Mouse (Mus musculus) embryonic facial prominence, embryonic 12.5 days (tissue): ENCODE results near the gene Ebi3. TPM values are rescaled to one million over a fixed set of nuclear protein-coding genes. Genes with fewer than 3 reads are reported as not detected.

ENCODE experiments used
- ATAC-seq: fragments of 200-750 bp; cut with Nextera tagmentation; 2 replicates; pipeline ENCODE4 v1.8.0; 2017; ENCODE audit not compliant: insufficient number of reproducible peaks, insufficient read depth, low FRiP score, low TSS enrichment
- H3K27ac ChIP-seq: fragments of 300-500 bp; sonication (generic); 2 replicates; pipeline ENCODE4 v1.5.1; 2016; ENCODE audit warnings: mild to moderate bottlenecking
- H3K27me3 ChIP-seq: fragments of 300-500 bp; sonication (generic); 2 replicates; pipeline ENCODE4 v1.6.1; 2016; ENCODE audit warnings: mild to moderate bottlenecking, moderate library complexity
- H3K36me3 ChIP-seq: fragments of 300-500 bp; sonication (generic); 2 replicates; pipeline ENCODE4 v1.6.1; 2016; ENCODE audit warnings: mild to moderate bottlenecking
- H3K4me1 ChIP-seq: fragments of 300-500 bp; sonication (generic); 2 replicates; pipeline ENCODE4 v1.6.1; 2016
- H3K4me2 ChIP-seq: fragments of 300-500 bp; sonication (generic); replicated peaks from 2 replicates; pipeline ENCODE4 v1.6.1; 2016; ENCODE audit warnings: mild to moderate bottlenecking, moderate library complexity
- H3K4me3 ChIP-seq: fragments of 300-500 bp; sonication (generic); 2 replicates; pipeline ENCODE4 v1.5.1; 2016; ENCODE audit warnings: mild to moderate bottlenecking
- H3K9ac ChIP-seq: fragments of 300-500 bp; sonication (generic); 2 replicates; pipeline ENCODE4 v1.6.1; 2016; ENCODE audit warnings: mild to moderate bottlenecking, moderate library complexity
- H3K9me3 ChIP-seq: fragments of 300-500 bp; sonication (generic); 2 replicates; pipeline ENCODE4 v1.6.1; 2016; ENCODE audit warnings: mild to moderate bottlenecking, moderate library complexity
- WGBS: fragments of 180-500 bp; shearing (Covaris S2); methylation state at CpG from one replicate; pipeline ENCODE4 v1.1.7; 2016; 5-methylcytosine and 5-hydroxymethylcytosine counted together
- polyA plus RNA-seq: library from polyadenylated mRNA; unstranded; fragments of >200 nt; fragmentation: Nextera tagmentation; extraction: Ambion mirVana; gene quantifications from 2 replicates; pipeline ENCODE4 v1.2.1, GENCODE M21; 2016

Ebi3 gene
- polyA plus RNA-seq, 1 experiment from 2014 or later: 1.6 TPM

DNA sequence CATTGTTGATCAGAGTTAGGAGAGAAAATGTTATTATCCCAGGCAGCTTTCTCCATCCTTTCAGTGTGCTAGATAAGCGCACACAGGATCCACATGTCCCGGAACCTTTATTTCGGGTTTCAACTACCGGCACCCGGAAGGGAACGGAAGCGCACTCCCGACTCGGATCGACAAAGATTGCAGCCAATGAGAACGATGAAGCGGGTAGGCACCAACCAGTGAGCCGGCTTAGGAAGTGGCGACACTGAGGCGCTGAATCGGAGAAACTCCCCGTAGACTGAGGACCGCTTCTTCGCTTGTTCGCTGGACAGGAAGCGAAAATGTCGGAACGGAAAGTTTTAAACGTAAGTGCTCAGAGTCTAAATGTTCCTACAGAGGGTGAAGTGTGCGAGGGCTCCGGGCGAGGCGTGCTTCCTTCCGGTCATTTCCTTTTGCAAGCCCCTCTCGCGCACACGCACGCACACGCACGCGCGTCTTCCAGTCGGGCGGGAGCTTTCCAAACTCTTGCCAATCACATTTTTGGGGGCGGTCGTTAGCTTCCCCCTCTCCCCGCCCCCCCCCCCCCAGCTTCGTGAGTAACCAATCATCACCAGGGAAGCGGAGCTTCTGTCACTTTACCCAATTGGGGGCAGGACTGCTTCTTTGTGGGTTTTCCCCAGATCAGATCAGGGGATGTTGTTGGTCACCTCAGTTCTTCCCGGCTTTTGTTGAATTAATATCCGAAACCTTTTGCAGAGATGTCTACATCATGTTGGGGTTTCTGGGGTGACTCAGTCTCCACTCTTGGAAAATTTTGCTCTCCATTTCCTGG is 6.7 kb downstream of the Ebi3 start, which contains the start of gene Yju2:
Gene Yju2, plus strand, starts transcription at position 182 of the 811 bp plus-strand sequence.
- Histone ChIP-seq H3K36me3 (peaks cover 17% of the 10 kb centered on the region; the same call in 1 of the 2 replicates), H3K4me2 (peak within 1 kb of the TSS; percentile 74), H3K4me3 (peak within 1 kb of the TSS; percentile 41), H3K9ac (peak within 1 kb of the TSS; percentile 58), H3K27ac (peak within 1 kb of the TSS; percentile 92), H3K4me1 (peaks cover 21% of the 10 kb centered on the region), H3K9me3 (no peaks in the 10 kb centered on the region), H3K27me3 (peaks cover 10% of the 10 kb centered on the region)
- WGBS: under 1% methylated on average over 46 of the region's 46 CpGs
- ATAC-seq: peak; percentile 88

DNA sequence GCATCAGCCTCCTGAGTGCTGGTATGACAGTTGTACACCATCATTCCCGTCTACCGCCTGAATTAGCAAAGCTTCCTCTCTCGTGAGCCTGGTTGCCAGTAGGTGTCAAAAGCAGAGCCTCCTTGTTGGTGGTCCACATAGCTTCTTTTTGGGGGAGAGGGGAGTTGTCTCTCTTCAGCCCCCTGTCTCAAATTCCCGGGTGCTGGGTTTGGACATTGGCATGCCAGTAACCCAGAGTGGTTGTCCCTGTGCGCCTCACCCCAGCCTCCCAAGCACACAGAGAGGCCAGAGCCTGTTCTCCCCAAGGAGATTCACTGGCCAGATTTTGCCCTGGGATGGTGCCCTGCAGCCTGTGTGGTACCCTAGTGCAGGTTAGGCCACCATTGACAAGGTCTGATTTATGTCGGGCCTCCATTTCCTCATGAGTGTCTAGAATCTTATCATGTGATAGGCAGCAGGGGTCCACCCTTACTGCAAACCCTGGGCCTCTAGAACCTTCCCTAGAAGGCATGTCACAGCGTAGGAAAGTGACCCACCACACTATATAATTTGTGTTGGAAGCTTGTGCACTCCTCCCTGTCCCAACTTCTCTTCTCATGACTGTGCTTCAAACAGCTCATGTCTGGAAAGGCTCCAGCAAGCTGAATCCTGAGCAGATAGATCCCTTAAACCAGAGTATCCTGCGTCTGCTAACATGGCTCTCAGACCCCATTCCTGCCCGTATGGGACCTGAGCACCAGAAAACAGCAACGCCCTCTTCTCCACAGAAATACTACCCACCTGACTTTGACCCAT is 7.7 kb downstream of the Ebi3 start:
- Histone ChIP-seq H3K9me3 (no peaks in the 10 kb centered on the region), H3K4me3 (peak overlapping the region; percentile 41), H3K27me3 (peaks cover under 1% of the 10 kb centered on the region; the same call in 1 of the 2 replicates), H3K4me1 (peaks cover 21% of the 10 kb centered on the region), H3K36me3 (peaks cover 24% of the 10 kb centered on the region), H3K9ac (0 out of 2 replicates have a peak overlapping the region, but pooled peaks have one; percentile 12), H3K4me2 (peak overlapping the region; percentile 74), H3K27ac (peak overlapping the region; percentile 92)
- WGBS: 79% methylated on average over 10 of the region's 10 CpGs
- ATAC-seq: no peak

DNA sequence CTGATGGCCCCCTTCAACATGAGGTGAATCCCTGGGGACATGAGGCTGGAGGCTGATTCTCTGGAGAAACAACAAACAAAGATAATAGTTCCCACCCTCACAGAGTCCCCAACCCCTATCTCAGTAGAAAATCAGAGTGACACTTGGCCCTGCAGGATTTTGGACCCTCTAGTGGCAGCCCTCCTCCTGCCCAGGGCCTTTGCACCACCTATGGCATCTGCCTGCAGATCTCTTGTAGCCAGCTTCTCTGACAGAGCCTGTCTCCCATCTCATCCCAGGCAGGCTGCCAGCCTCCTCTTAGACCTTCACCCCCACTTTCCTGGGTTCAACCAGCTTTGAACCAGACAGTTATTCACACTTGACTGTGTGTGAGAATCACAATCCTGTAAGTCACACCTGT is 8.4 kb downstream of the Ebi3 start:
- peaks cover 28% of the 10 kb centered on the region for H3K36me3 ChIP-seq
- H3K4me1 ChIP-seq: peaks cover 21% of the 10 kb centered on the region
- no peak overlapping the region for H3K9ac ChIP-seq

DNA sequence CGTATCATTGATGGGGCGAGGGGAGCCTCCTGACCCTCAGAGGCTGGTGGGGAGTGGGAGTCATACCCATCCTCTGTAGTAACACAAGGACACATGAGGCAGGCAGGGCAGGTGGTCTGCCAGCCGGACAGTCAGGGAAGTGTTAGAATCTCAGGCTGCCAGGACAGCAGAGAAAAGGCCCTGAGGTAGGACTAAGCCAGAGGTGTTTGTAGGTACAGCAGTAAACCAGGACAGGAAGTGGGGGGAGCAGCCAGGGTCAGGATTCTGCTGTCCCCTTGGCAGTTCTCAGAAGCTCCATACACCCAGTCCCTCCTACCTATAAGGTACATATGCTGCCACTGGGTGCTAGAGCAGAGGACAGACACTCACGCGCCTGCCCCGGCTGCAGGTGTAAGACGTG is 9.2 kb downstream of the Ebi3 start:
- peaks cover 19% of the 10 kb centered on the region for H3K4me1 ChIP-seq
- H3K27me3 ChIP-seq: no peaks in the 10 kb centered on the region
- H3K36me3 ChIP-seq: peaks cover 35% of the 10 kb centered on the region
- no peak overlapping the region for H3K27ac ChIP-seq
- ATAC-seq: no peak
- no peaks in the 10 kb centered on the region for H3K9me3 ChIP-seq
- WGBS: 95% methylated on average over 7 of the region's 7 CpGs
- H3K4me3 ChIP-seq: no peak overlapping the region
- H3K4me2 ChIP-seq: no peak overlapping the region
- no peak overlapping the region for H3K9ac ChIP-seq

More for the DNA sequence above, 8.4 kb downstream of the Ebi3 start:
- no peak for ATAC-seq
- Histone ChIP-seq H3K27me3 (no peaks in the 10 kb centered on the region), H3K4me3 (no peak overlapping the region), H3K4me2 (no peak overlapping the region), H3K9me3 (no peaks in the 10 kb centered on the region), H3K27ac (no peak overlapping the region)

DNA sequence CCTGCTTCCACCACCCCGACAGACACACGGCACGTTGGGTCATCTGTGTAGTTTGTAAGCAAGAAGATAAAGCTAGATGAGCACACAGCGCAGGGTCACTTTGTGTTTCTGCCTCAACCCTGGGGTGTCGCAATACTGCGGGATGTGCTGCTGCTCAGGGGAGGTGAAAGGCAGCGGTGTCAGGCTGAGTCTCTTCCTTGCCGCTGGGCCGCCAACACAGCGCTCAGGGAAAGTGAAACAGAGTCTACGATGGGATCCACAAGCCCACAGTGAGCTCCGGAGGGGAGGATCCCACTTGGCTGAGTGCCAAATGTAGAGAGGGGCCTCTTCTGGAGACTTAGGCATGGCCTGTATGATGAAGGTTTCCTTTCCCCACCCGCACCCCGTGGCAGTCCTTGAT is 10.7 kb downstream of the Ebi3 start:
- Histone ChIP-seq H3K27me3 (no peaks in the 10 kb centered on the region), H3K4me2 (no peak overlapping the region), H3K27ac (no peak overlapping the region), H3K36me3 (peaks cover 46% of the 10 kb centered on the region), H3K4me3 (no peak overlapping the region), H3K4me1 (peaks cover 16% of the 10 kb centered on the region), H3K9me3 (no peaks in the 10 kb centered on the region), H3K9ac (no peak overlapping the region)
- no peak for ATAC-seq
- WGBS: 82% methylated on average over 14 of the region's 14 CpGs

DNA sequence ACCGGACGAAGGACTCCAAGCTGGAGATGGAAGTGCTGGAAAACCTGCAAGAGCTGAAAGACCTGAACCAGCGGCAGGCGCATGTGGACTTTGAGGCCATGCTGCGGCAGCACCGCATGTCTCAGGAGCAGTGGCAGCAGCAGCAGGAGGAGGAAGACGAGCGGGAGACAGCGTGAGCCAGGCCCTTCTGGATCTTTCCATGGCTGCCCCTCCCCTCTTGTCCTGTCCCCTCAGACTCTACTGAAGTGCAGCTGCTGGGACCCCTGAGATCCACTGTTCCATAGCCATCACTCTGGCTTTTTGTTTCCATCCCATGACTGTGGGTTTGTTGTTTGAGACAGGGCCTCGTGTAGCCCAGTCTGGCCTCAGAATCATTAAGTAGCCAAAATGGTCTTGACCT is 12.1 kb downstream of the Ebi3 start:
- ATAC-seq: no peak
- no peak overlapping the region for H3K27ac ChIP-seq
- WGBS: 90% methylated on average over 10 of the region's 10 CpGs
- peaks cover 17% of the 10 kb centered on the region for H3K4me1 ChIP-seq
- H3K9ac ChIP-seq: no peak overlapping the region
- H3K4me3 ChIP-seq: no peak overlapping the region
- H3K27me3 ChIP-seq: no peaks in the 10 kb centered on the region
- H3K9me3 ChIP-seq: no peaks in the 10 kb centered on the region
- peaks cover 46% of the 10 kb centered on the region for H3K36me3 ChIP-seq
- H3K4me2 ChIP-seq: no peak overlapping the region

DNA sequence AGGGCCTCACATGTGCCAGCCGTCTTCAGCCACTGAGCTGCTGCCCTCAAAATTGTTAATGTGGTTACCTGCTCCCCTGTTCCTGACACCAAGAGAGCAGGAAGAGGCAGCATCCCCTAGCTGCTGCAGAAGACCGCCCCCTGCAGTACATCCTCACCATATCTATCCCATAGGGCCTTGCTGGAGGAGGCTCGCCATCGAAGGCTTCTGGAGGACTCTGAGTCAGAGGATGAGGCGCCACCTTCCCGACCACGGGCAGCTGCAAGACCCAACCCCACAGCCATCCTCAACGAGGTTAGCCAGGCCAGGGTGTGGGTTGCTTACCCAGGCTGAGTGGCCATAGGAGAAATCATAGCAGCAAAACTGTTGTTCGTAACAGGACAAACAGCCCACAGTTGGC is 12.6 kb downstream of the Ebi3 start:
- no peak for ATAC-seq
- H3K9me3 ChIP-seq: no peaks in the 10 kb centered on the region
- 82% methylated on average over 9 of the region's 9 CpGs for WGBS
- peaks cover 46% of the 10 kb centered on the region for H3K36me3 ChIP-seq
- no peak overlapping the region for H3K4me2 ChIP-seq
- peaks cover 19% of the 10 kb centered on the region for H3K4me1 ChIP-seq
- H3K9ac ChIP-seq: no peak overlapping the region; the same call in 1 of the 2 replicates
- no peak overlapping the region for H3K4me3 ChIP-seq
- no peak overlapping the region for H3K27ac ChIP-seq
- H3K27me3 ChIP-seq: no peaks in the 10 kb centered on the region

DNA sequence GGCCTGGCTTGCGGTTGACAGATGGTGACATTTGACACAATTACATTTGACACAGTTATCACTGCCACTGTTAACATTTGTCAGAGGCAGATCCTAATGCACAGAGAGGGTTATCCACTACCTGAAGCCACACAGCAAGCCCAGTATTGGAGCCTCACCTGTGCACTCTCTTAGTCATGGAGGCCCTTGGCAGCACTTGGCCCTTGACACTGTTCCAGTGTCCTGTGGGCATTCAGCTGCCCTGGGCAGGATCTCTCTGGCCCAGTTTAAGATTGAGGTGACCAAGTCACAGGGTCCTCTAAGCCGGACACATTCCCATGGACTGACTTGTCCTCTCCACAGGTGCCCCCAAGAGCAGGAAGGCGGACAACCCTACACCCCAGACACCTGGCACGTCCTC is 14.7 kb downstream of the Ebi3 start:
- Histone ChIP-seq H3K4me1 (peaks cover 24% of the 10 kb centered on the region; the same call in 1 of the 2 replicates), H3K36me3 (peaks cover 40% of the 10 kb centered on the region), H3K27ac (no peak overlapping the region), H3K9ac (no peak overlapping the region), H3K4me2 (no peak overlapping the region), H3K9me3 (no peaks in the 10 kb centered on the region), H3K4me3 (no peak overlapping the region), H3K27me3 (0 out of 2 replicates have a peak, but pooled peaks cover 6% of the 10 kb centered on the region)
- WGBS: 90% methylated on average over 4 of the region's 4 CpGs
- ATAC-seq: no peak

DNA sequence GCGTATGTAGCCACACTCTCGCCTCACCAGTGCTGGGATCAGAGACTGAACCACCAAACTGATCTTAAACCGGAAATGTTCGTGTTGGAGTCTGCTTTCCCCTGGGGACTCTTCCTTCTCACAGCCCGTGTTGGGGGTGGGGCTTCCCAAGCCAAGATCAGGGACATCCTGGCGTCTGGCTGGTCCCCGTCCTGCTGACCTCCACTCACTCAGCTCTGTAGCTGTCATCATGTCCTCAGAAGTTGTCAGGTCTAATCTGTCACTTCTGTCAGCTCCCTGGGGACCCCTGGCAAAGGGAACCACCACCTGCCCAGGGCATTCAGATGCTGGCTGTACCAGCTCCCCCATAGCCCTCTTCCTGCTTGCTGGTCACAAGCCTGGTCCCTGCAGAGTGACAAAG is 15.8 kb downstream of the Ebi3 start:
- Histone ChIP-seq H3K4me3 (no peak overlapping the region), H3K4me2 (no peak overlapping the region), H3K4me1 (peaks cover 21% of the 10 kb centered on the region; the same call in 1 of the 2 replicates), H3K9me3 (no peaks in the 10 kb centered on the region), H3K36me3 (peaks cover 33% of the 10 kb centered on the region), H3K27me3 (0 out of 2 replicates have a peak, but pooled peaks cover 6% of the 10 kb centered on the region), H3K9ac (no peak overlapping the region; the same call in 1 of the 2 replicates), H3K27ac (no peak overlapping the region)
- 56% methylated on average over 7 of the region's 7 CpGs for WGBS
- no peak for ATAC-seq

DNA sequence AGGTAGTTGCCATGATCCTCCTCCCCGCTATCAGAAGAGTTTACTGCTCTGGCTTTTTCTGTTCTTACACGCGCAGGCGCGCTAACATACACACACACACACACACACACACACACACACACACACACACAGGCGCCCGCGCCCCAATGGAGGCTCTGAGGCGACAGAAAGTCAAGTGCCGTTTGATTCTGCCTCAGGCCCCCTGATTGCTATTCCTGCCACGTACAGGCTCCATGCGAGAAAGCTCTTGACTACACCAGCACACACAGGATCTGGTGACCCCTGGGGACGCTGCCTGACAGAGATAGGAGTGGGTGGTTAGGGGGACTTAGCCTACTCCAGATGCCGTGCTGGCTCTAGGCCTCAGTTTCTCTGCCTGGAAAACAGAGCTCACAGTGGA is 17.1 kb downstream of the Ebi3 start:
- H3K4me3 ChIP-seq: peak overlapping the region; percentile 53; the same call in 1 of the 2 replicates
- H3K27ac ChIP-seq: no peak overlapping the region
- WGBS: 44% methylated on average over 14 of the region's 14 CpGs
- no peaks in the 10 kb centered on the region for H3K9me3 ChIP-seq
- peaks cover 31% of the 10 kb centered on the region for H3K36me3 ChIP-seq
- 0 out of 2 replicates have a peak, but pooled peaks cover 6% of the 10 kb centered on the region for H3K27me3 ChIP-seq
- H3K4me2 ChIP-seq: peak overlapping the region; percentile 68; the same call in 1 of the 2 replicates
- H3K4me1 ChIP-seq: peaks cover 21% of the 10 kb centered on the region; the same call in 1 of the 2 replicates
- H3K9ac ChIP-seq: no peak overlapping the region
- no peak for ATAC-seq

DNA sequence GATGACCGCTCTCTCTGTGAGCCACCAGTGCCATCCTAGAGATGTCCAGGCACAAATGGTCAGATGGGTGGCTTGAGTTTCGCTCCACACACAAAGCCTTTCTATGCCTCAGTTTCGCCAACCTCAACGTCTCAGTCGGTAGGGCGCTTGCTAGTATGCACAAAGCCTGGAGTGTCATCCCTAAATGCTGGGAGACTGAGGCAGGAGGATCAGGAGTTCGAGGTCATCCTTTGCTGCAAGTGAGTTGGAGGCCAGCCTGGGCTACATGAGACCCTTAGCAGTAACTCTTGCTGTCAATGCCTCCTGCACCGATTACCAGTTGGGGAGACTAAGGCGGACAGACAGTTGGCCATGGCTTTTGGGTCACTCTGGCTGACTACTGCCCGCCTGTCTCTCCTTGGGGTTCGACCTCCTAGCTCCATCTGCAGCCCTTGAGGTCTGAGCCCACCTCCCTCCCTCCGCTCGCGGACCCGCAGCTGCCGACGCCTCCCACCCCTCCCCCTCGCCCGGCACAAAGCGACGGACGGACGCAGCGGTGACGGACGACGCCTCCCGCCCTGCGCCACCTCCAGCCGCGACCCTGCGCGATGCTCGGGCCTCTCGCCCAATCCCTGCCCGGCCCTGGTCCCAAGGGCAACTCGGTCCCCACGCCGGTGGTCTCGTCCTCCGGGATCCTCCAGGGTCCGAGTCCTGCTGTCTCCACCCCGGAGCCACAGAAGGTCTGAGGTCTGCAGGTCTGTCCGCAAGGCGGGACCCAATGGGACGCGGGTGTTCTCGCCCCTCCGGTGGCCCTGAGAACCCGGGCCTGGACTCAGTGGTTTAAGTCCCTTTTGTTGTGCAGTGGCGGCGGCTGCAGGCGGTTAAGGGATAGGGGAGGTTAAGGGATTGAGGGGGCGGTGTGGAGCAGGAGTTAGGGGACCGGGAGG is 17.8 kb downstream of the Ebi3 start, which contains the start of gene Shd:
Gene Shd, plus strand, starts transcription at position 502 of the 926 bp plus-strand sequence.
- H3K9me3 ChIP-seq: no peaks in the 10 kb centered on the region
- peaks cover 21% of the 10 kb centered on the region; the same call in 1 of the 2 replicates for H3K4me1 ChIP-seq
- H3K4me2 ChIP-seq: peak within 1 kb of the TSS; percentile 68
- peak; percentile 16; the same call in 1 of the 2 replicates for ATAC-seq
- H3K27ac ChIP-seq: no peak within 1 kb of the TSS
- WGBS: 8% methylated on average over 55 of the region's 55 CpGs
- H3K27me3 ChIP-seq: 0 out of 2 replicates have a peak, but pooled peaks cover 6% of the 10 kb centered on the region
- peak within 1 kb of the TSS; percentile 73 for H3K9ac ChIP-seq
- H3K36me3 ChIP-seq: peaks cover 24% of the 10 kb centered on the region
- peak within 1 kb of the TSS; percentile 53 for H3K4me3 ChIP-seq
